Mouse (Mus musculus) midbrain, embryonic 12.5 days (tissue): ENCODE results near the gene Cfap43. TPM values are rescaled to one million over a fixed set of nuclear protein-coding genes. Genes with fewer than 3 reads are reported as not detected.

Source experiments
- microRNA-seq: library from miRNA; unstranded; fragments of <30 nt; microRNA quantifications from one replicate; pipeline ENCODE4, GENCODE M21; 2017
- polyA plus RNA-seq: library from polyadenylated mRNA; unstranded; fragments of >200 nt; fragmentation: Nextera tagmentation; extraction: Ambion mirVana; gene quantifications from 2 replicates; pipeline ENCODE4 v1.2.1, GENCODE M21; 2016

Gene Cfap43
- polyA plus RNA-seq, 1 experiment from 2014 or later: 0.13 TPM

Small RNA genes within 50 kb of the gene (microRNA-seq; reads per million reads assigned to microRNA genes)
- not detected for gene Gm22240
- not detected for gene Mir8090

Other genes with a start within 250 kb of the Cfap43 start
- gene Col17a1, start 227.2 kb downstream of the Cfap43 start, polyA plus RNA-seq: 0.26 and 0.66 TPM in 2 replicates
- gene Sfr1, start 187.6 kb downstream of the Cfap43 start, polyA plus RNA-seq: 238 and 263 TPM in 2 replicates
- gene Gsto1, start 64.3 kb downstream of the Cfap43 start, polyA plus RNA-seq: 66.4 and 77.5 TPM in 2 replicates
- 0.73 and 1.5 TPM in 2 replicates for gene Gsto2, start 53.8 kb downstream of the Cfap43 start, polyA plus RNA-seq
- gene Itprip, start within 50 bp of the Cfap43 start, polyA plus RNA-seq: 16.3 and 18.9 TPM in 2 replicates
- 0.20 and 0.27 TPM in 2 replicates for gene Cfap58, start 18.4 kb upstream of the Cfap43 start, polyA plus RNA-seq